Mouse (Mus musculus) liver, embryonic 16.5 days (tissue): ENCODE measurements at regions not wholly inside any gene's neighbourhood (a gene's known extent, or its start where the extent isn't known, plus 50 kb on each side); places are given as distances from the start of the nearest gene placed in this dataset.

Source experiments
- ATAC-seq: fragments of 200-750 bp; cut with Nextera tagmentation; 2 replicates; pipeline ENCODE4 v1.8.0; 2017; ENCODE audit warnings: low read depth, mild to moderate bottlenecking, moderate number of reproducible peaks, moderate library complexity
- H3K27ac ChIP-seq: fragments of 300-500 bp; sonication (generic); 2 replicates; pipeline ENCODE4 v1.5.1; 2014; ENCODE audit warnings: mild to moderate bottlenecking, low read length
- H3K27me3 ChIP-seq: fragments of 300-500 bp; sonication (generic); 2 replicates; pipeline ENCODE4 v1.6.1; 2014; ENCODE audit warnings: low read depth, low read length, mixed read lengths; ENCODE audit not compliant: control insufficient read depth, insufficient read depth
- H3K36me3 ChIP-seq: fragments of 300-500 bp; sonication (generic); 2 replicates; pipeline ENCODE4 v1.6.1; 2014; ENCODE audit warnings: mild to moderate bottlenecking; ENCODE audit not compliant: control insufficient read depth, insufficient read depth
- H3K4me1 ChIP-seq: fragments of 300-500 bp; sonication (generic); 2 replicates; pipeline ENCODE4 v1.6.1; 2014; ENCODE audit warnings: low read depth, low read length, mixed read lengths; ENCODE audit not compliant: control insufficient read depth
- H3K4me2 ChIP-seq: fragments of 300-500 bp; sonication (generic); 2 replicates; pipeline ENCODE4 v1.6.1; 2014; ENCODE audit warnings: low read depth, low read length, mixed read lengths
- H3K4me3 ChIP-seq: fragments of 300-500 bp; sonication (generic); 2 replicates; pipeline ENCODE4 v1.5.1; 2014; ENCODE audit warnings: low read depth, mild to moderate bottlenecking, low read length
- H3K9ac ChIP-seq: fragments of 300-500 bp; sonication (generic); 2 replicates; pipeline ENCODE4 v1.6.1; 2014; ENCODE audit warnings: low read depth, low read length
- H3K9me3 ChIP-seq: fragments of 300-500 bp; sonication (generic); replicated peaks from 2 replicates; pipeline ENCODE4 v1.6.1; 2016; ENCODE audit warnings: low read length; ENCODE audit not compliant: control insufficient read depth
- whole genome bisulfite sequencing: fragments of 180-500 bp; shearing (Covaris S2); extraction: QIAGEN DNeasy Blood & Tissue Kit; methylation state at CpG from one replicate; pipeline ENCODE4 v1.1.7; 2014; ENCODE audit not compliant: insufficient replicate concordance; 5-methylcytosine and 5-hydroxymethylcytosine counted together

DNA sequence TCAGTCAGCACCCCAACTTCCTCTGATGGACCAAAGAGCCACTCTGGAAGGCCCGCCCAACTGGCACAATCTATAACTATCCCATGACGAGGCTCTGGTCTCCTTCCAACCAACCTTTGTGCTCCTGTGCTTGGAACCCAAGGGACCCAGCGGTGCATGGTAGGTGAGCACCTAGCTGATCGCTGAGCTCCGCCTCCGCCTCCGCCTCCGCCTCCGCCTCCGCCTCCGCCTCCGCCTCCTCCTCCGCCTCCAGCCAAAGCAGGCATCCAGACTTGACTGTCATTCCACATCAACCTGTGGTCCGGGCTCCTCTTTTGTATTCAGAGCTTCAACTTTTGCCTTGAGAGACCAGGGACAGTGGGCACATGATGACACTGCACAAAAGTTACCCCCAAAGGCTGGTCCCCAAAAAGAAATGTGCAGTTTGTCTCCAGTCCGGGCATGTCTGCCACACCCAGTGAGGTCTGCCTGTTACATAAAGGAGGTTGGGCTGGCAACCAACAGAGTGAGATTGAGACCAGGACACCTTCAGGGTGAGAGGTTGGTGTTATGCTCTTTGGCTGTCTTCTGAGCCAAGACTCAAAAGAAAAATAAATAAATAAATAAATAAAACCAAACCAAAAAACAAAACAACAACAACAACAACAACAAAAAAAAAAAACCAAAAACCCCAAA lies 86.1 kb upstream of the Map3k1 start:
- peak; percentile 89 for ATAC-seq
- H3K9me3 ChIP-seq, result no peaks in the 10 kb centered on the region
- peaks cover 8% of the 10 kb centered on the region for H3K27me3 ChIP-seq
- H3K27ac ChIP-seq, result peak overlapping the region; percentile 59; the same call in 1 of the 2 replicates
- peaks cover 26% of the 10 kb centered on the region for H3K4me1 ChIP-seq
- 47% methylated on average over 15 of the region's 15 CpGs for WGBS
- H3K4me2 ChIP-seq, result peak overlapping the region; percentile 75
- peak overlapping the region; percentile 55 for H3K4me3 ChIP-seq
- H3K36me3 ChIP-seq, result no peaks in the 10 kb centered on the region
- peak overlapping the region; percentile 54 for H3K9ac ChIP-seq

- Histone ChIP-seq H3K4me1 (peaks cover 26% of the 10 kb centered on the region), H3K9ac (no peak overlapping the region), H3K27me3 (peaks cover 8% of the 10 kb centered on the region), H3K9me3 (no peaks in the 10 kb centered on the region), H3K27ac (no peak overlapping the region), H3K36me3 (no peaks in the 10 kb centered on the region), H3K4me3 (no peak overlapping the region), H3K4me2 (no peak overlapping the region)
- 9% methylated on average over 2 of the region's 2 CpGs for WGBS
- ATAC-seq, result no peak
These were observed 87.5 kb upstream of the Map3k1 start for GRCm38 (mm10) chr13:111896279-111896678.

GRCm38 (mm10) chr13:111903361-111903760 lies 94.6 kb upstream of the Map3k1 start:
- no peaks in the 10 kb centered on the region for H3K36me3 ChIP-seq
- H3K9me3 ChIP-seq, result no peaks in the 10 kb centered on the region
- no peak overlapping the region for H3K4me2 ChIP-seq
- no peak overlapping the region for H3K27ac ChIP-seq
- peaks cover 13% of the 10 kb centered on the region for H3K4me1 ChIP-seq
- no peak overlapping the region for H3K4me3 ChIP-seq
- no peaks in the 10 kb centered on the region for H3K27me3 ChIP-seq
- ATAC-seq, result no peak
- no peak overlapping the region for H3K9ac ChIP-seq
- 80% methylated on average over 2 of the region's 2 CpGs for WGBS

- Histone ChIP-seq H3K4me1 (peaks cover 13% of the 10 kb centered on the region), H3K27ac (no peak overlapping the region), H3K36me3 (no peaks in the 10 kb centered on the region), H3K27me3 (no peaks in the 10 kb centered on the region), H3K9ac (no peak overlapping the region), H3K4me2 (no peak overlapping the region), H3K4me3 (no peak overlapping the region), H3K9me3 (no peaks in the 10 kb centered on the region)
- 69% methylated on average over 9 of the region's 9 CpGs for WGBS
- no peak for ATAC-seq
These were observed 95.1 kb upstream of the Map3k1 start for GRCm38 (mm10) chr13:111903931-111904330.

DNA sequence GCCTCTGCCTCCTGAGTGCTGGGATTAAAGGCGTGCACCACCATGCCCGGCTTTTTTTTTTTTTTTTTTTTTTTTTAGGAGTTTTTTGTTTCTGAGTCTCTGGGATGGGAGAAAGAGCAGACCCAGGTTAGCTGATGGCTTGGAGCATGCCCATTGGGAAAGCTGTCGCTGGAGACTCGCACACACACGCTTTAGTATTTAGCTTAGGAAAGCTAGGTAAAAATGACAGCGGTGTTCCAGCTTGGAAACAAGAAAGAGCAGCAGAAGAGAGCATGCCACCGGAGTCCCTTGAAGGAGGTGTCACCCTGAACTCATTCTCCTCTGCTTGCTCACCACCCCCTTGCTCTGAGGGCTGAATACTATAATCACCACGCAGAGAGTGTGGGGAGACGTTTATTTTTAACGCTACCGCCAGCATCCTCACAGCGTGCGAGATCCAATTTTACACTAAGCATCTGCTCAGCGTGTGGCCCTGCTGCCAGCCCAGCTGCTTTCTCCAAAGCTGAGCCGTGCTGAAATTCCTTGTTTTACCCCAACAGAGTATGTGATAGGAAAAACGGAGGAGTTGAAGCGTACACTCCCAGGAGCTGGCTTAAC lies 95.9 kb upstream of the Map3k1 start:
- Histone ChIP-seq H3K4me3 (no peak overlapping the region), H3K9ac (peak overlapping the region; percentile 55), H3K9me3 (no peaks in the 10 kb centered on the region), H3K4me2 (peak overlapping the region; percentile 46), H3K27me3 (no peaks in the 10 kb centered on the region), H3K4me1 (peaks cover 13% of the 10 kb centered on the region), H3K27ac (peak overlapping the region; percentile 92), H3K36me3 (no peaks in the 10 kb centered on the region)
- WGBS, result 48% methylated on average over 15 of the region's 17 CpGs
- ATAC-seq, result peak; percentile 7; the same call in 1 of the 2 replicates

GRCm38 (mm10) chr13:111905213-111905701 lies 96.5 kb upstream of the Map3k1 start:
- peaks cover 13% of the 10 kb centered on the region for H3K4me1 ChIP-seq
- no peak overlapping the region for H3K4me3 ChIP-seq
- no peaks in the 10 kb centered on the region for H3K27me3 ChIP-seq
- peak; percentile 93 for ATAC-seq
- 16% methylated on average over 10 of the region's 10 CpGs for WGBS
- peak overlapping the region; percentile 92 for H3K27ac ChIP-seq
- H3K9ac ChIP-seq, result peak overlapping the region; percentile 55
- no peaks in the 10 kb centered on the region for H3K9me3 ChIP-seq
- peak overlapping the region; percentile 46 for H3K4me2 ChIP-seq
- H3K36me3 ChIP-seq, result no peaks in the 10 kb centered on the region

DNA sequence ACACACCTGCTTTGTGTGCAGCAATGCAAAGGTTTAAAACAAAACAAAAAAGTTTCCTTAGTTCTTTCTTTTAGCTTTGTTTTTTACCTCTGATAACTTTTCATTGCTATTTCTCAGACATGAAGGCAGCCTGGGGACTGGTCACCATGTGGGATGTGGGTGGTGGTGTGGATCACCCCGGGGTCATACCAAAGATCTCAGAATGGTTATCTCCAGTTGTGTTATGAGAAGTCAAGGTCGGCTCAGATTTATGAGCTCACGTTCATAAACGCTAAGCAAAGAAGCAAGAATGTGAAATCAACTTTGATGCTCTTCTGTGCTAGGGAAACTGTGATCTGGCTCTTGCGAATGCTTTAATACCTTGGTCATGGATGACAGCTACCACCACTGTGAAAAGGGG lies 102.3 kb upstream of the Map3k1 start:
- ATAC-seq, result no peak
- Histone ChIP-seq H3K27ac (peak overlapping the region; percentile 89; the same call in 1 of the 2 replicates), H3K36me3 (no peaks in the 10 kb centered on the region), H3K9me3 (no peaks in the 10 kb centered on the region), H3K4me3 (no peak overlapping the region), H3K4me2 (no peak overlapping the region), H3K9ac (no peak overlapping the region), H3K27me3 (no peaks in the 10 kb centered on the region), H3K4me1 (peaks cover 10% of the 10 kb centered on the region)
- 87% methylated on average over 5 of the region's 5 CpGs for WGBS

DNA sequence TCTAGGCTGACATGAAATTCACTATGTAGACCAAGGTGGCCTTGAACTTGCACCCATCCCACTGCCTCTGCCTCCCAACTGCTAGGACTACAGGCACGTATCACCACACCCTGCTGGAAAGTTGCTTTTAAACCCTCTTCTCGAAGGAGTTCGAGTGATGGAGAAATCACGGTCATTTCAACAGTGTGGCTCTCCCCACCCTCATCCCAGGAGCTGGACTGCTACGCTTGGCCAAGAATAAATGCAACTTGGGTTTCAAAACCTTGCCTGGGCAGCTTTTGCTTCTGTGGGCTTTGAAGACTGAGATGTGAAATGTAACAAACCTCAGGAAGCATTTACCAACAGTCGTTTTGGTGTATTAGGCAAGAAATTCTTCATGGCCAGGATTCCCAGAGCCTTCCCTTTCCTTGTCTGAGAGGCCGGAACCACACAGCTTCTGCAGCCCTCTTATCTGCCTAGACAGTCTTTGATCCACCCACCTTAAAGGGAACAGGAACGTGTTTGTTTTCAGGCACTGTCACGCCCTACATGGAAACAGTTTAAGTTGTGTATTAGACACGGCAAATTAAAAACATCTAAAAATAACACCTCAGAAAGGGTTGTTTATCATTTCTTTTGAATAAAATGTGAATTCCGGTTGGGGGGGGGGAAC lies 103.0 kb upstream of the Map3k1 start:
- Histone ChIP-seq H3K4me3 (no peak overlapping the region), H3K4me2 (peak overlapping the region; percentile 57), H3K36me3 (no peaks in the 10 kb centered on the region), H3K4me1 (peaks cover 10% of the 10 kb centered on the region), H3K27me3 (no peaks in the 10 kb centered on the region), H3K27ac (peak overlapping the region; percentile 89), H3K9ac (peak overlapping the region; percentile 56), H3K9me3 (no peaks in the 10 kb centered on the region)
- peak; percentile 100 for ATAC-seq
- whole genome bisulfite sequencing, result 45% methylated on average over 11 of the region's 11 CpGs
